Mouse (Mus musculus): ENCODE data around the gene Dnase1l3.

DNA sequence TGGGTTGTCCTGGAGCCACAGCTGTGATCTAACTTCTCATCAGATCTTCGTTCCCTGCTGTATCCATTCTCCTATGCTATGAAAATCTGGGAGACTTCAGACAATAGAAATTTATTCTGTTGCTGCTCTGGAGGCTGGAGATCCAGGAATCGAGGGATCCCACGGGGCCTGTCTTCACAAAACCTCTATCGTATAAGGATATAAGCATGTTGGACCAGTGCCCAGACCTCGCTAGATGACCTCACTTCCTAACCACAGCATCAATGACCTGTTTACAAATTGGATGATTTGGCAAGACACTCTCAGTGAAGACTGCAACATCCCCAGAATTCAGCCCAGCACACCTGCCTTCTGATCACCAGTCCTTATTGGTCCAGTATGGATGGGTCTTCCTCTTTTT lies 32.7 kb downstream of the Dnase1l3 start:
- TF ChIP-seq CTCF (IDR thresholded peaks at IDR 0.05; ENCODE audit: extremely low read depth, insufficient read depth, insufficient read length, insufficient replicate concordance) (no peak), POLR2A (IDR thresholded peaks at IDR 0.05; ENCODE audit: low read depth, low read length) (no peak)

Measured in spleen, adult 2 months (tissue).